Mouse (Mus musculus): ENCODE measurements around the gene Mapk8.

Mapk8 gene

GRCm38 (mm10) chr14:33348146-33348545, 98.8 kb downstream of the Mapk8 start:
- no peak for DNase-seq (ENCODE audit: low spot score in 2 of 2)

- DNase-seq (ENCODE audit: low spot score in 2 of 2): no peak
Observed at GRCm38 (mm10) chr14:33347738-33348137, 99.2 kb downstream of the Mapk8 start.

GRCm38 (mm10) chr14:33346546-33346945, 100.4 kb downstream of the Mapk8 start:
- DNase-seq (ENCODE audit: low spot score in 2 of 2): no peak

- no peak for DNase-seq (ENCODE audit: low spot score in 2 of 2)
Observed at GRCm38 (mm10) chr14:33343131-33343725, 103.7 kb downstream of the Mapk8 start.

GRCm38 (mm10) chr14:33338684-33339083, 108.3 kb downstream of the Mapk8 start:
- no peak for DNase-seq (ENCODE audit: low spot score in 2 of 2)

- DNase-seq (ENCODE audit: low spot score in 2 of 2): no peak
Observed at GRCm38 (mm10) chr14:33335733-33336132, 111.2 kb downstream of the Mapk8 start.

- DNase-seq (ENCODE audit: low spot score in 2 of 2): no peak
Observed at GRCm38 (mm10) chr14:33334402-33334801, 112.6 kb downstream of the Mapk8 start.

- DNase-seq (ENCODE audit: low spot score in 2 of 2): no peak
Observed at GRCm38 (mm10) chr14:33333833-33334232, 113.1 kb downstream of the Mapk8 start.

GRCm38 (mm10) chr14:33331627-33332026, 115.3 kb downstream of the Mapk8 start:
- DNase-seq (ENCODE audit: low spot score in 2 of 2): no peak

GRCm38 (mm10) chr14:33330986-33331385, 116.0 kb downstream of the Mapk8 start:
- no peak for DNase-seq (ENCODE audit: low spot score in 2 of 2)

- DNase-seq (ENCODE audit: low spot score in 2 of 2): no peak
Observed at GRCm38 (mm10) chr14:33329297-33329805, 117.6 kb downstream of the Mapk8 start.

- DNase-seq (ENCODE audit: low spot score in 2 of 2): no peak
Observed at GRCm38 (mm10) chr14:33328369-33328768, 118.6 kb downstream of the Mapk8 start.

Measured in spleen, postnatal 14 days (tissue).